Mouse (Mus musculus) testis, adult 2 months (tissue): ENCODE measurements around the gene Dxo. TPM values are rescaled to one million over a fixed set of nuclear protein-coding genes. Genes with fewer than 3 reads are reported as not detected.

Experiments used
- H3K27ac ChIP-seq: fragments of 200-500 bp; 2 replicates; pipeline ENCODE4 v1.5.1; 2012; ENCODE audit warnings: low read depth, low read length; ENCODE audit not compliant: control insufficient read depth, insufficient read depth
- H3K27me3 ChIP-seq: fragments of 200-500 bp; 2 replicates; pipeline ENCODE4 v1.6.1; 2012; ENCODE audit warnings: mild to moderate bottlenecking, low read length, moderate library complexity; ENCODE audit not compliant: control insufficient read depth, insufficient read depth
- H3K36me3 ChIP-seq: fragments of 200-500 bp; 2 replicates; pipeline ENCODE4 v1.6.1; 2012; ENCODE audit warnings: mild to moderate bottlenecking, low read length; ENCODE audit not compliant: control insufficient read depth, insufficient read depth
- H3K4me1 ChIP-seq: fragments of 200-500 bp; 2 replicates; pipeline ENCODE4 v1.6.1; 2012; ENCODE audit warnings: low read length; ENCODE audit not compliant: control insufficient read depth, insufficient read depth
- H3K4me3 ChIP-seq: fragments of 200-500 bp; 2 replicates; pipeline ENCODE4 v1.5.1; 2012; ENCODE audit warnings: low read depth, mild to moderate bottlenecking, low read length, moderate library complexity, mixed read lengths; ENCODE audit not compliant: control insufficient read depth
- CTCF ChIP-seq: fragments of 200-500 bp; IDR thresholded peaks from 2 replicates; pipeline ENCODE4 v1.5.1; 2012; ENCODE audit warnings: low read depth, mild to moderate bottlenecking, inconsistent platforms, low read length, moderate library complexity; ENCODE audit not compliant: control insufficient read depth, insufficient read depth, insufficient replicate concordance
- POLR2A ChIP-seq: fragments of 200-500 bp; IDR thresholded peaks from 2 replicates; pipeline ENCODE4 v1.6.1; 2012; ENCODE audit warnings: low read depth, mild to moderate bottlenecking, inconsistent platforms, low read length, moderate library complexity; ENCODE audit not compliant: control insufficient read depth
- polyA plus RNA-seq: library from polyadenylated mRNA; depleted of rRNA; stranded (reverse); fragments of >200 nt; gene quantifications from 2 replicates; pipeline ENCODE4 v1.2.3, GENCODE M21; 2012; rRNA removed

Gene Dxo
- polyA plus RNA-seq, 1 experiment = 51.3 TPM

DNA sequence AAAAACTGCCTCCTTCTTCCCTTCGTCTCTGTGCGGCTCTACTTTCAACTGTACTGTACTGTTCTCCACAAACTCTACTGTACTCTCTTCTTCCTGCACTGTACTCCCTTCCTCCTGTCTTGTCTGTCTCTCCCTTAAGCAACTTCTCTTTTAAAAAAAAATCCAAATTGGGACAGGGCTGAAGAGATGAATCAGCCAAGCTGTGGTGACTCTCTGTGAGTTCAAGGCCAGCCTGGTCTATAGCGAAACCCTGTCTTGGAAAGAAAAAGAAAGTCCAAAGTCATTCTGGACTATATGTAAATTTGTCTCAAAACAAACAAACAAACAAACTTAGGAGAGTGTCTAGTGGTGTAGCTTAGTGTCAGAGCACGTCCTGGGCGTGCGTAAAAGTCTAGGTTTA is 37.5 kb downstream of the Dxo start:
- TF ChIP-seq POLR2A (no peak), CTCF (no peak)
- Histone ChIP-seq H3K36me3 (no peaks in the 10 kb centered on the region), H3K27me3 (no peaks in the 10 kb centered on the region), H3K27ac (no peak overlapping the region), H3K4me1 (peaks cover 2% of the 10 kb centered on the region), H3K4me3 (no peak overlapping the region)

DNA sequence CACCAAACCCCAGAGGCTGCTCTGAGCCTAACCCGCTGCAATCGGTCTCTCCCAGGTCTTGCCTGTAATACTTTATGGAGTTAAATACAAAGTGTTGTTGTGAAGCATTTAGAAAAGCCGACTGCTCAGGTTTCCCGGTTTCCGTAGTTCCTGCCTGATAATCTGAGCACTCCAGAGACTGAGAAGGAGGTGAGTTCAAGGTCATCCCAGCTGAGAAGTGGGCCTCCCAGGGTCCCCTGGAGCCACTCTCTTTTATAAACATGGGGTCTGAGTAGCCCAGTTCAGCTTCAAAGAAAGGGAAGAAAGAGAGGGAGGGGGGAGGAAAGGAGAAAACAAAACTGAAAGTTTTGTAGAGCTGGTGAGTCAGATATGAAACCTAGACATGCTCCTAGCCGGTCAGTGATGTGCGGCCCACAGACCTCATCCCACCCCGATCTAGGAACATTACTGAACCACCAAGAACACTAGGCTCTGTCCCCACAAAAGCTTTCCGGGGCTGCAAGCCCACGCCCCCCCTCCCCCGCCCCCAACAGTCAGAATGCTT is 42.6 kb downstream of the Dxo start, which contains the start of gene Zbtb12:
Zbtb12 (plus strand) TSS at position 148 of the 544 bp plus-strand sequence.
- H3K27me3 ChIP-seq = no peaks in the 10 kb centered on the region
- H3K4me1 ChIP-seq = peaks cover 14% of the 10 kb centered on the region
- H3K27ac ChIP-seq = 0 out of 2 replicates have a peak within 1 kb of the TSS, but pooled peaks have one; percentile 57
- TF ChIP-seq POLR2A (no peak), CTCF (no peak)
- H3K4me3 ChIP-seq = peak within 1 kb of the TSS; percentile 72
- H3K36me3 ChIP-seq = no peaks in the 10 kb centered on the region

DNA sequence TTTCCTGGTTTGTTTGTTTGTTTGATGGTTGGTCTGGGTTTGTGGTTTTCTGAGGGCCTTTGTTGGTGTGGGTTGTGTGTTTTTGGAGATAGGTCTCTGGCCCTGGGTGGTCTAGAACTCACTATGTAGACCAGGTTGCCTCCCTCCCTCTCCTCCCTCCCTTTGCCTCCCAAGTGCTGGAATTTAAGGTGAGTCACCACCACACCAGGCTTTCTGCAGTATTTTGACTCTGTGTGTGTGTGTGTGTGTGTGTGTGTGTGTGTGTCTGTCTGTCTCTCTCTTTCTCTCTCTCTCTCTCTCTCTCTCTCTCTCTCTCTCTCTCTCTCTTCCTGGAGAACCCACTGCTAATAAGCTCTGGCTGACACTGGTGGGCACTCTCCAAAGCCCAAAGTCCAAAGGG is 44.3 kb downstream of the Dxo start:
- peaks cover 14% of the 10 kb centered on the region for H3K4me1 ChIP-seq
- no peak overlapping the region for H3K4me3 ChIP-seq
- H3K36me3 ChIP-seq = no peaks in the 10 kb centered on the region
- TF ChIP-seq POLR2A = no peak
- no peak for TF ChIP-seq CTCF
- no peaks in the 10 kb centered on the region for H3K27me3 ChIP-seq
- H3K27ac ChIP-seq = no peak overlapping the region

DNA sequence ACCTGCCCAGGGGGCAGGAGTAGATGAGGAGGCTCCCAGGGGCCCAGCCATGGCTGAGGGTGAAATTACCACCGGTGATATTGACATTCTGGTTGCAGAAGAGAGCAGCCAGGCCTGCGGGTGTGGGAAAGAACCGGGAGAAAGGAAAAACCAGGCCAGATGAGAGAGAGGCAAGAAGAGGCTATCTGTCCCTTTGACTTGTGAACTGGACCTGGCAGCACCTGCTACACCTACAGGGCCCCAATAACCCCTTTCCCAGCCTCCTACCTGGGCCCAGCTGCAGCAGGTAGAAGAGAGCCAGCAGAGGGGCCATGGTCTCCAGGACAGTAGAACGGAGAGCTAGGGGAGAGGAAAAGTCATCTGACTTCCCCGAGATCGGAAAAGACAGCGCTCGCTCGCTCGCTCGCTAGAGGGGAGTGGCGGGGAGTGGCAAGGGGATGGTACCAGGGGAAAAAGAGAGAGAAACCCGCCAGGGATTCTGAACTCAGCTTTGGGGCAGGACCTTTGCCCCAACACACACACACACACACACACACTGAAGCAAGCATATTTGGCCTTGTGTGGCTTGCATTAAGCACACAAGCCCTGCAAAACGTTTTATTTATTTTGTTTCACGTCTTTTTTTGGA is 45.0 kb downstream of the Dxo start, which contains the start of gene Gm20547:
Gm20547 (minus strand) TSS at position 360 of the 628 bp plus-strand sequence.
- Histone ChIP-seq H3K27ac (peak within 1 kb of the TSS; percentile 34; the same call in 1 of the 2 replicates), H3K4me3 (peak within 1 kb of the TSS; percentile 32), H3K36me3 (no peaks in the 10 kb centered on the region)

DNA sequence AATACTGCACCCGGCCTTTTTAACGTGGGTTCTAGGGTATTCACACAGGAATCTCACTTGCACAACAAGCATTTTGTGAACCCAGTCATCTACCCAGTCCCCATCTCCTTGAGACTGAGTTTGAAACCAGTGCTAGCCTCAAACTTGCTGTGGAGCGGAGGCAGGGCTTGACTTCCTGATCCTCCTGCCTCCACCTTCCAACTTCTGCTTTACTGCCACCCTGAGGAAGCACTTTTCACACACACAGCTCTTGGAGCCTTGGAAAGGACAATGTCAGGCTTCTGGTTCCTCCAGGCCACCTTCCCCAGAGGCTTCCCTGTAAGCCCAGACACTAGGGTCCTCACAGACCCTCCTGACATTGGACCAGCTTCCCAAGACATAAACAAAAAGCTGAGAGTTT is 46.5 kb downstream of the Dxo start:
- no peak overlapping the region for H3K27ac ChIP-seq
- no peak overlapping the region for H3K4me3 ChIP-seq
- H3K27me3 ChIP-seq = no peaks in the 10 kb centered on the region
- peaks cover 14% of the 10 kb centered on the region for H3K4me1 ChIP-seq
- H3K36me3 ChIP-seq = no peaks in the 10 kb centered on the region
- TF ChIP-seq POLR2A (no peak), CTCF (peak; percentile 19; the same call in 1 of the 2 replicates)

More for the DNA sequence above, 45.0 kb downstream of the Dxo start, which contains the start of gene Gm20547:
- Histone ChIP-seq H3K27me3 (no peaks in the 10 kb centered on the region), H3K4me1 (peaks cover 14% of the 10 kb centered on the region)
- no peak for TF ChIP-seq CTCF
- TF ChIP-seq POLR2A = no peak

DNA sequence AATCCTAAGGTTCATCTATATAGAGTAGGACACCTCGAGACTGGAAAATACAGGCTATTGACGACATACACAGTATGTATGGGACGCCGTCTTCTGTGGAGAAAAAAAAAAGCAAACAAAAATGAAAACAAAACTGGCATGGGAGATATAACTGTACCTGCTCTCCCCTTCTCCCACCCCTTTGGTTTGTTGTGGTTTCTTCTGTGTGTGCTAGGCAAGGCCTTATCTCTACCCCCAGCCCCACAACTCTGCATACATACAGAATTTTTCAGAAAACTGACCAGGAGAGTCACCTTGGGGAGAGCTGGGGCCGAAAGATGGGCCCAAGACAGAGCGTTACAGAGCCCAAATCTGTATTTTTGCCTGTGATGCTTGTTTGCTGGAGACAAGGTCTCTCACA is 47.9 kb downstream of the Dxo start:
- Histone ChIP-seq H3K4me3 (no peak overlapping the region), H3K36me3 (no peaks in the 10 kb centered on the region), H3K27me3 (no peaks in the 10 kb centered on the region), H3K4me1 (peaks cover 13% of the 10 kb centered on the region), H3K27ac (no peak overlapping the region)
- no peak for TF ChIP-seq POLR2A
- no peak for TF ChIP-seq CTCF

DNA sequence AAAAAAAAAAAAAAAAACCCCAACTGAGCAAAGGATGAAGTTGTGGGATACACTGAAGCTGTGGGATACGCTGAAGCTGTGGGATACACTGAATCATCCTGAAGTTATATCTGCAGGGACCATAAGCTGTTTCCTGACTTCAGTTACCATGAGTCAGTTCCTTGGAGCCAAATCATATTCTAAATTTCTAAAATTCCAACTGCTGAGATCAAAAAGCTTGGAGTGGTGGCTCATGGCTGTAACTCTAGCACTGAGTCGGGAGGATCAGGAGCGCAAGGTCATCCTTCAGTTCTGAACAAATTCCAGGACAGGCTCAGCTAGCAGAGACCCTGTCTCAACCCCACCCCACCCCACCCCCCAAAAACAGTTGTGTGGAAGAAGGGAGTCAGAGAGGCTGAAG is 48.8 kb downstream of the Dxo start:
- no peak for TF ChIP-seq CTCF
- peaks cover 6% of the 10 kb centered on the region for H3K4me1 ChIP-seq

DNA sequence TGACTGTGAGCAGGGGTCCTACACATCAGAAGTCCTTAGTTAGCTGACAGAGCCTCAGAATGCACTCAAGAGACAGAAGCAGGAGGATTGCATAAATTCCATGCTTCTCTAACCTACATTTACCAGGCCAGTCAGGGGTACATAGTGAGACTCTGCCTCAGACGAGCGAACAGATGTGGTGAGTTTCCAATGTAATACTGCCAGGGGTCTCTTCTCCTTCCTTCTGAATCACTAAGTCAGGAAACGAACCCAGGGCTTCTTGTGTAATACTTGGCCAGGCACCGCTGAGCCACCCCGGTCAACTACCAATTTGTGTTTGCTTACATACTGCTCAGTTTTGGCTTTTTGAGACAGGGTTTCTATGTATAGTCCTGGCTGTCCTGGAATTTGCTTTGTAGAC is 51.1 kb downstream of the Dxo start:
- TF ChIP-seq CTCF (no peak), POLR2A (no peak)
- Histone ChIP-seq H3K36me3 (no peaks in the 10 kb centered on the region), H3K27ac (no peak overlapping the region), H3K4me1 (peaks cover 1% of the 10 kb centered on the region), H3K27me3 (no peaks in the 10 kb centered on the region), H3K4me3 (no peak overlapping the region)

More for the DNA sequence above, 48.8 kb downstream of the Dxo start:
- no peaks in the 10 kb centered on the region for H3K36me3 ChIP-seq
- no peak overlapping the region for H3K4me3 ChIP-seq
- H3K27me3 ChIP-seq = no peaks in the 10 kb centered on the region
- no peak overlapping the region for H3K27ac ChIP-seq

Other genes starting within 250 kb of the Dxo start
- gene Gpsm3, start 247.2 kb upstream of the Dxo start, polyA plus RNA-seq = 1.7 and 1.9 TPM in 2 replicates
- gene Pbx2, start 245.8 kb upstream of the Dxo start, polyA plus RNA-seq = 9.6 and 11.2 TPM in 2 replicates
- 0.43 and 0.66 TPM in 2 replicates for gene Ager, start 239.2 kb upstream of the Dxo start, polyA plus RNA-seq
- 56.6 and 63.4 TPM in 2 replicates for gene Rnf5, start 233.3 kb upstream of the Dxo start, polyA plus RNA-seq
- 891 and 908 TPM in 2 replicates for gene Agpat1, start 232.8 kb upstream of the Dxo start, polyA plus RNA-seq
- gene Egfl8, start 221.0 kb upstream of the Dxo start, polyA plus RNA-seq = 0.53 and 0.54 TPM in 2 replicates
- gene Ppt2, start 208.5 kb upstream of the Dxo start, polyA plus RNA-seq = 15.9 and 20.2 TPM in 2 replicates
- 1.5 and 1.6 TPM in 2 replicates for gene Prrt1, start 207.5 kb upstream of the Dxo start, polyA plus RNA-seq
- 156 and 172 TPM in 2 replicates for gene Fkbpl, start 192.3 kb upstream of the Dxo start, polyA plus RNA-seq
- 27.9 and 28.4 TPM in 2 replicates for gene Atf6b, start 189.9 kb upstream of the Dxo start, polyA plus RNA-seq
- gene Tnxb, start 166.5 kb upstream of the Dxo start, polyA plus RNA-seq = 0.77 and 1.9 TPM in 2 replicates
- 15.0 and 17.6 TPM in 2 replicates for gene C4b, start 93.1 kb upstream of the Dxo start, polyA plus RNA-seq
- gene Cyp21a1, start 32.5 kb upstream of the Dxo start, polyA plus RNA-seq = 1.1 and 1.4 TPM in 2 replicates
- gene Stk19, start 74 bp upstream of the Dxo start, polyA plus RNA-seq = 41.3 and 46.3 TPM in 2 replicates
- gene Skiv2l, start 13.2 kb downstream of the Dxo start, polyA plus RNA-seq = 137 and 142 TPM in 2 replicates
- 173 and 180 TPM in 2 replicates for gene Nelfe, start 13.4 kb downstream of the Dxo start, polyA plus RNA-seq
- gene Cfb, start 25.5 kb downstream of the Dxo start, polyA plus RNA-seq = 1.1 and 1.2 TPM in 2 replicates
- 4.0 and 4.7 TPM in 2 replicates for gene Zbtb12, start 42.5 kb downstream of the Dxo start, polyA plus RNA-seq
- not detected in 2 replicates for gene Gm20547, start 45.0 kb downstream of the Dxo start, polyA plus RNA-seq
- gene C2, start 61.2 kb downstream of the Dxo start, polyA plus RNA-seq = 14.8 and 15.3 TPM in 2 replicates
- 344 and 384 TPM in 2 replicates for gene Ehmt2, start 61.5 kb downstream of the Dxo start, polyA plus RNA-seq
- gene Slc44a4, start 77.4 kb downstream of the Dxo start, polyA plus RNA-seq = 0.52 and 2.2 TPM in 2 replicates
- 4.1 and 7.9 TPM in 2 replicates for gene Neu1, start 94.2 kb downstream of the Dxo start, polyA plus RNA-seq
- gene Hspa1b, start 122.2 kb downstream of the Dxo start, polyA plus RNA-seq = 2.6 and 5.2 TPM in 2 replicates
- gene Gm20481, start 132.9 kb downstream of the Dxo start, polyA plus RNA-seq = not detected in 2 replicates
- 4.4 and 5.5 TPM in 2 replicates for gene Hspa1a, start 135.1 kb downstream of the Dxo start, polyA plus RNA-seq
- 718 and 731 TPM in 2 replicates for gene Hspa1l, start 135.7 kb downstream of the Dxo start, polyA plus RNA-seq
- 480 and 579 TPM in 2 replicates for gene Lsm2, start 144.8 kb downstream of the Dxo start, polyA plus RNA-seq
- 261 and 309 TPM in 2 replicates for gene Vars, start 164.0 kb downstream of the Dxo start, polyA plus RNA-seq
- gene Vwa7, start 179.6 kb downstream of the Dxo start, polyA plus RNA-seq = 0.65 and 0.84 TPM in 2 replicates
- 3.5 and 3.8 TPM in 2 replicates for gene Sapcd1, start 191.0 kb downstream of the Dxo start, polyA plus RNA-seq
- gene Msh5, start 209.7 kb downstream of the Dxo start, polyA plus RNA-seq = 19.3 and 20.4 TPM in 2 replicates
- gene Clic1, start 212.9 kb downstream of the Dxo start, polyA plus RNA-seq = 24.1 and 24.8 TPM in 2 replicates
- gene Ddah2, start 222.0 kb downstream of the Dxo start, polyA plus RNA-seq = 11.1 and 14.4 TPM in 2 replicates
- 117 and 146 TPM in 2 replicates for gene Ly6g6c, start 228.4 kb downstream of the Dxo start, polyA plus RNA-seq
- 3.4 and 3.7 TPM in 2 replicates for gene Mpig6b, start 229.2 kb downstream of the Dxo start, polyA plus RNA-seq
- 0.78 and 0.95 TPM in 2 replicates for gene Ly6g6e, start 239.9 kb downstream of the Dxo start, polyA plus RNA-seq
- gene Ly6g6d, start 241.0 kb downstream of the Dxo start, polyA plus RNA-seq = 0.85 and 0.99 TPM in 2 replicates
- 1.1 and 1.2 TPM in 2 replicates for gene Ly6g6f, start 248.6 kb downstream of the Dxo start, polyA plus RNA-seq